Mouse (Mus musculus) G1E (cell line): Measurements from ENCODE around the gene Hes3.

Source experiments
- CTCF ChIP-seq: IDR thresholded peaks from 2 replicates; pipeline ENCODE4 v1.5.1; 2012; ENCODE audit warnings: low read depth, low read length, inconsistent platforms, mixed read lengths
- GATA2 ChIP-seq: IDR thresholded peaks from 2 replicates; pipeline ENCODE4 v1.6.1; 2012; ENCODE audit warnings: low read depth, low read length, inconsistent platforms, borderline replicate concordance
- POLR2AphosphoS5 ChIP-seq: IDR thresholded peaks from 2 replicates; pipeline ENCODE4 v1.6.1; 2012; ENCODE audit warnings: low read depth, low read length, inconsistent platforms; ENCODE audit not compliant: insufficient replicate concordance
- TAL1 ChIP-seq: conservative IDR thresholded peaks from 2 replicates; pipeline ENCODE4 v1.6.1; 2012; ENCODE audit warnings: low read depth, low read length, inconsistent platforms, mixed read lengths

- TF ChIP-seq CTCF, result no peak
- no peak for TF ChIP-seq TAL1
- TF ChIP-seq POLR2AphosphoS5, result no peak
- TF ChIP-seq GATA2, result no peak
Observed at GRCm38 (mm10) chr4:152321464-152321863, 30.0 kb upstream of the Hes3 start.
